Mouse (Mus musculus) ES-E14 (cell line): Measurements from ENCODE around the gene Med24. TPM values are rescaled to one million over a fixed set of nuclear protein-coding genes. Genes with fewer than 3 reads are reported as not detected.
"Not testable (repeated sequence)": the region's sequence is repeated elsewhere in the genome, so short reads cannot be mapped to it uniquely, and the experiment has no call there.

Experiments
- DNase-seq: peaks from one replicate; pipeline ENCODE4 v3.0.0-alpha.2; 2013; ENCODE audit warnings: low read depth, low spot score
- H3K27ac ChIP-seq: 2 replicates; pipeline ENCODE4 v1.5.1; 2012; ENCODE audit warnings: low read depth, mild to moderate bottlenecking, low read length, moderate library complexity, mixed read lengths; ENCODE audit not compliant: poor library complexity, insufficient read depth, severe bottlenecking
- H3K36me3 ChIP-seq: 2 replicates; pipeline ENCODE4 v1.6.1; 2012; ENCODE audit warnings: mild to moderate bottlenecking, low read length, moderate library complexity, mixed read lengths; ENCODE audit not compliant: control insufficient read depth, poor library complexity, insufficient read depth, severe bottlenecking
- H3K4me1 ChIP-seq, 2 experiments: fragments of 150-350 bp in 1 of 2; sonication (generic) in 1 of 2; 2 replicates each; pipeline ENCODE4 v1.6.1; 2012; ENCODE audit warnings: low read length in 2 of 2, mild to moderate bottlenecking in 1 of 2, mixed read lengths in 1 of 2; ENCODE audit not compliant: control insufficient read depth in 2 of 2, insufficient read depth in 2 of 2, poor library complexity in 1 of 2
- H3K4me3 ChIP-seq, 2 experiments: fragments of 150-350 bp in 1 of 2; sonication (generic) in 1 of 2; 2 replicates each; pipeline ENCODE4 v1.5.1; 2012; ENCODE audit warnings: low read length in 2 of 2, low read depth in 1 of 2, mild to moderate bottlenecking in 1 of 2, mixed read lengths in 1 of 2; ENCODE audit not compliant: insufficient read depth in 1 of 2, poor library complexity in 1 of 2, severe bottlenecking in 1 of 2
- H3K9ac ChIP-seq: 2 replicates; pipeline ENCODE4 v1.6.1; 2012; ENCODE audit warnings: low read depth, mild to moderate bottlenecking, low read length, mixed read lengths; ENCODE audit not compliant: poor library complexity, insufficient read depth, severe bottlenecking
- H3K9me3 ChIP-seq: fragments of 150-350 bp; sonication (generic); 2 replicates; pipeline ENCODE4 v1.6.1; 2012; ENCODE audit warnings: low read depth, mild to moderate bottlenecking, low read length; ENCODE audit not compliant: control insufficient read depth, insufficient read depth
- CHD2 ChIP-seq: IDR thresholded peaks from 2 replicates; pipeline ENCODE4 v1.6.1; 2014; ENCODE audit warnings: mild to moderate bottlenecking, low read depth, low read length, inconsistent platforms
- HCFC1 ChIP-seq: IDR thresholded peaks from 2 replicates; pipeline ENCODE4 v1.6.1; 2012; ENCODE audit warnings: low read length, inconsistent platforms, borderline replicate concordance; ENCODE audit not compliant: insufficient read depth
- MAFK ChIP-seq: IDR thresholded peaks from 2 replicates; pipeline ENCODE4 v1.6.1; 2014; ENCODE audit warnings: mild to moderate bottlenecking, low read depth, low read length, inconsistent platforms; ENCODE audit not compliant: insufficient read depth
- ZC3H11A ChIP-seq: IDR thresholded peaks from 2 replicates; pipeline ENCODE4 v1.6.1; 2012; ENCODE audit warnings: low read depth, mild to moderate bottlenecking, inconsistent platforms, low read length, borderline replicate concordance
- ZNF384 ChIP-seq: IDR thresholded peaks from 2 replicates; pipeline ENCODE4 v1.6.1; 2012; ENCODE audit warnings: low read depth, low read length, inconsistent platforms
- in situ Hi-C, 2 experiments: fragments of 600-800 bp; cut with MboI; formaldehyde crosslinking; loops; one replicate each; pipeline ENCODE4 v1.15.1; 2025; ENCODE audit warnings: low sequenced_read_pairs in 2 of 2, inconsistent platforms in 1 of 2; ENCODE audit not compliant: unreplicated experiment in 2 of 2
- total RNA-seq: library from RNA; depleted of rRNA; stranded (reverse); fragments of 300-350 nt; gene quantifications from 2 replicates; pipeline ENCODE4 v1.2.3, GENCODE M21; 2012

Med24 gene
- total RNA-seq, 1 experiment, result 53.5 TPM

- TF ChIP-seq MAFK, result no peak
- no peak for TF ChIP-seq ZNF384
- no peak for TF ChIP-seq ZC3H11A
- no peak for TF ChIP-seq HCFC1
- no peak for TF ChIP-seq CHD2
- no peak overlapping the region for H3K4me3 ChIP-seq
- DNase-seq, result no peak
- in situ Hi-C loops, result no loop called here
- peaks cover 42% of the 10 kb centered on the region for H3K36me3 ChIP-seq
- H3K4me1 ChIP-seq, result peaks cover 2 to 25% of the 10 kb centered on the region in 2 experiments; a peak in 3 of 4 replicates
- no peak overlapping the region for H3K27ac ChIP-seq
- H3K9me3 ChIP-seq, result no peaks in the 10 kb centered on the region
- no peak overlapping the region for H3K9ac ChIP-seq
These were observed 15.5 kb downstream of the Med24 start for GRCm38 (mm10) chr11:98713703-98714102.

- DNase-seq, H3K9ac ChIP-seq, in situ Hi-C loops, H3K4me3 ChIP-seq, H3K27ac ChIP-seq, H3K9me3 ChIP-seq: not testable (repeated sequence)
- peaks cover 44% of the 10 kb centered on the region for H3K36me3 ChIP-seq
- H3K4me1 ChIP-seq, result peaks cover 2 to 20% of the 10 kb centered on the region in 2 experiments; a peak in 3 of 4 replicates
These were observed 17.2 kb downstream of the Med24 start for GRCm38 (mm10) chr11:98712009-98712408.

GRCm38 (mm10) chr11:98711046-98711434 lies 18.2 kb downstream of the Med24 start:
- DNase-seq, result no peak
- H3K36me3 ChIP-seq, result peaks cover 52% of the 10 kb centered on the region
- TF ChIP-seq ZC3H11A (no peak), HCFC1 (no peak), CHD2 (no peak), ZNF384 (no peak), MAFK (no peak)
- no peak overlapping the region for H3K9ac ChIP-seq
- H3K9me3 ChIP-seq, result no peaks in the 10 kb centered on the region
- no peak overlapping the region for H3K27ac ChIP-seq
- H3K4me3 ChIP-seq, result no peak overlapping the region
- in situ Hi-C loops, result no loop called here
- peaks cover 2 to 17% of the 10 kb centered on the region in 2 experiments; a peak in 3 of 4 replicates for H3K4me1 ChIP-seq

GRCm38 (mm10) chr11:98710416-98711045 lies 18.7 kb downstream of the Med24 start:
- Histone ChIP-seq H3K9ac (no peak overlapping the region), H3K9me3 (no peaks in the 10 kb centered on the region), H3K4me3 (no peak overlapping the region), H3K36me3 (peaks cover 52% of the 10 kb centered on the region), H3K4me1 (peaks cover 2 to 17% of the 10 kb centered on the region in 2 experiments; a peak in 3 of 4 replicates), H3K27ac (no peak overlapping the region)
- DNase-seq, result peak; percentile 90
- in situ Hi-C loops, result no loop called here
- TF ChIP-seq HCFC1, result no peak
- peak; percentile 1; the same call in 1 of the 2 replicates for TF ChIP-seq ZC3H11A
